Mouse (Mus musculus) MEL (cell line): ENCODE results near the gene Cic.

Experiments used
- GABPA ChIP-seq: IDR thresholded peaks from 2 replicates; pipeline ENCODE4 v1.6.1; 2012; ENCODE audit warnings: low read depth, mild to moderate bottlenecking, inconsistent platforms, low read length, improper control_type of control experiment, moderate library complexity
- GATA1 ChIP-seq: IDR thresholded peaks from 2 replicates; pipeline ENCODE4 v1.6.1; 2011; ENCODE audit warnings: low read depth, low read length, improper control_type of control experiment
- MYC ChIP-seq: IDR thresholded peaks from 2 replicates; pipeline ENCODE4 v1.6.1; 2011; ENCODE audit warnings: low read depth, mild to moderate bottlenecking, low read length, improper control_type of control experiment, moderate library complexity
- POLR2A ChIP-seq, 2 experiments: IDR thresholded peaks; 2 replicates each; pipeline ENCODE4 v1.6.1; 2011 to 2012; ENCODE audit warnings: low read length in 2 of 2, mild to moderate bottlenecking in 2 of 2, control low read depth in 1 of 2, improper control_type of control experiment in 1 of 2, low read depth in 1 of 2, moderate library complexity in 1 of 2; ENCODE audit not compliant: control insufficient read depth in 1 of 2, insufficient read depth in 1 of 2, poor library complexity in 1 of 2
- ZKSCAN1 ChIP-seq: IDR thresholded peaks from 2 replicates; pipeline ENCODE4 v1.6.1; 2012; ENCODE audit warnings: low read depth, mild to moderate bottlenecking, inconsistent platforms, low read length, improper control_type of control experiment, moderate library complexity

DNA sequence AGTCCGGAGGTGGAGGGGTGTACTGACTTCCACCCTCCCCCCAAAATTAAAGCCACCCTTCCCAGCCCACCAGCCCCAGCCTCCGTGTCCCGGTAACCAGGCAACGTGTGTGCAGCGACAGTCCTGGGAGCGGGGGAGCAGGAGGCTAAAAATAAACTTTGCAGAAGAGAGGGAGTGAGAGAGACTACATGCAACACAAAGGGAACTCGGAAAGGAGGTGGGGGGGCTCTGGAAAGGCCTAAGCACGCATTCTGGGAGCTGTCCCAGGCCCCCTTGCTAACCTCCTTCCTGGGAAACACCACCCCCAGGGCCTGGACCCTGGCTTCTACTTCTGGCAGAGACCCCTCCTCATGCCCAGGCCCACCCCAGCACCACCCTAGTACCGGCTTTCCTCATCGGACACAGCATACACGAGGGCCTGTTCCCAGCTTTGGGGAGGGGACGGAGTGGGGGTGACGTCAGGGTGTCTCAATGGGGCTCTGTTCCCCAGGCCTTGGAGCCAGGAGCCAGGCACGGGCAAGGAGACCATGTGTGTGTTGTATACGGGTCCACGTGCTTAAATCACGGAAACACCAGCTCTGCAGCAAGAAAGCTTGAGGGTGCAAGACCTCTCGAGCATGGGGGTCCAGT, 19.4 kb upstream of the Cic start:
- TF ChIP-seq POLR2A (IDR thresholded peaks at IDR 0.05; ENCODE audit: control insufficient read depth in 1 of 2, insufficient read depth in 1 of 2, low read depth in 1 of 2, low read length in 2 of 2, poor library complexity in 1 of 2) (no peak), MYC (no peak), GATA1 (no peak), GABPA (no peak), ZKSCAN1 (no peak)
